In the genomic region with DNA sequence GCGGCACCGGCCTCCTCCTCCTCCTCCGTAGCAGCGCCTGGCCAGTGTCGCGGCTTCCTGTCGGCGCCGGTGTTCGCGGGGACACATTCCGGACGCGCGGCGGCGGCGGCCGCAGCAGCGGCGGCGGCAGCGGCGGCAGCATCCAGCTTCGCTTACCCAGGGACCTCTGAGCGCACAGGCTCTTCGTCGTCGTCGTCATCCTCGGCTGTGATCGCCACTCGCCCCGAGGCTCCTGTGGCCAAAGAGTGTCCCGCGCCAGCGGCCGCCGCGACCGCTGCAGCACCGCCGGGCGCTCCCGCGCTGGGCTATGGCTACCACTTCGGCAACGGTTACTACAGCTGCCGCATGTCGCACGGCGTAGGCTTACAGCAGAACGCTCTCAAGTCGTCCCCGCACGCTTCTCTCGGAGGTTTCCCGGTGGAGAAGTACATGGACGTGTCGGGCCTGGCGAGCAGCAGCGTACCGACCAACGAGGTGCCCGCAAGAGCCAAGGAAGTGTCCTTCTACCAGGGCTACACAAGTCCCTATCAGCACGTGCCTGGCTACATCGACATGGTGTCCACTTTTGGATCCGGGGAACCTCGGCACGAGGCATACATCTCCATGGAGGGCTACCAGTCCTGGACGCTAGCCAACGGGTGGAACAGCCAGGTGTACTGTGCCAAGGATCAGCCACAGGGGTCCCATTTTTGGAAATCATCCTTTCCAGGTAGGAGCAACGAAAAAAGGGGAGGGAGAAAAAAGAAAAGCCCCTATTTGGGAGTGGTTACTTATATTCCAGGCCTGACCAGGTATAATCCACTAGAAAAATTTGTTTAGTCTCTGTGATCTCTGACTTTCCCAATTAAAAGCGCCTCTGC, we compare ENCODE assay signal across 9 mouse cellular contexts. TPM values are rescaled to one million over a fixed set of nuclear protein-coding genes. Genes with fewer than 3 reads are reported as not detected.
DNase-seq lines count a peak whose midpoint lies in the region; ATAC-seq lines count a peak whose summit lies in the region.
"Had no signal": no experiment of that assay in that cellular context is flagged by ENCODE, and none has a peak within 500 bp of the region (broad histone marks: within the 10 kb centered on the region; RNA-seq: fewer than 3 reads in every experiment).

No protein-coding gene starts in this region.

- H3K4me3 ChIP-seq in forebrain, embryonic 16.5 days (replicated peaks; ENCODE audit: low read length) = peak overlapping the region; percentile 19
- peak overlapping the region; percentile 79 for H3K4me3 ChIP-seq in limb, embryonic 13.5 days
- peak overlapping the region; percentile 42 for H3K4me3 ChIP-seq in stomach, embryonic 16.5 days (replicated peaks; ENCODE audit: low read length)

- H3K36me3 ChIP-seq in forebrain, embryonic 16.5 days (ENCODE audit: control insufficient read depth, insufficient read depth) = no peaks in the 10 kb centered on the region
- H3K36me3 ChIP-seq in limb, embryonic 13.5 days = peaks cover 7% of the 10 kb centered on the region; the same call in 1 of the 2 replicates
- no peaks in the 10 kb centered on the region for H3K36me3 ChIP-seq in stomach, embryonic 16.5 days (ENCODE audit: control insufficient read depth, insufficient read depth, low read length)

- no peak overlapping the region for H3K9ac ChIP-seq in forebrain, embryonic 16.5 days (replicated peaks; ENCODE audit: low read depth, low read length)
- H3K9ac ChIP-seq in limb, embryonic 13.5 days = peak overlapping the region; percentile 97
- no peak overlapping the region; the same call in 1 of the 2 replicates for H3K9ac ChIP-seq in stomach, embryonic 16.5 days (ENCODE audit: low read length)

- peaks cover 17% of the 10 kb centered on the region for H3K4me1 ChIP-seq in forebrain, embryonic 16.5 days (replicated peaks; ENCODE audit: control insufficient read depth, insufficient read depth, low read length)
- H3K4me1 ChIP-seq in limb, embryonic 13.5 days = peaks cover 15% of the 10 kb centered on the region
- peaks cover 14% of the 10 kb centered on the region; the same call in 1 of the 2 replicates for H3K4me1 ChIP-seq in stomach, embryonic 16.5 days (ENCODE audit: control insufficient read depth, insufficient read depth, low read length)

- WGBS in forebrain, embryonic 16.5 days = under 1% methylated on average over 59 of the region's 74 CpGs
- under 1% methylated on average over 65 of the region's 74 CpGs for WGBS in limb, embryonic 13.5 days
- under 1% methylated on average over 69 of the region's 74 CpGs for WGBS in stomach, embryonic 16.5 days

- peak; percentile 19 for DNase-seq in right cerebral cortex, postnatal 25 days
- DNase-seq in right cerebral cortex, adult 18-20 months = no peak
- DNase-seq in left cerebral cortex, adult 9 months (ENCODE audit: low spot score in 2 of 2) = no peak
- no peak for DNase-seq in gastrocnemius, postnatal 10 days
- DNase-seq in thymus, adult 18-20 months = no peak

- H3K27ac ChIP-seq in forebrain, embryonic 16.5 days (ENCODE audit: low read length) = no peak overlapping the region
- peak overlapping the region; percentile 96 for H3K27ac ChIP-seq in limb, embryonic 13.5 days
- no peak overlapping the region for H3K27ac ChIP-seq in stomach, embryonic 16.5 days (ENCODE audit: low read length)

- H3K4me2 ChIP-seq in forebrain, embryonic 16.5 days (ENCODE audit: low read length) = peak overlapping the region; percentile 45
- peak overlapping the region; percentile 68 for H3K4me2 ChIP-seq in limb, embryonic 13.5 days (replicated peaks)
- H3K4me2 ChIP-seq in stomach, embryonic 16.5 days (ENCODE audit: low read depth, low read length) = peak overlapping the region; percentile 46

- H3K9me3 ChIP-seq in forebrain, embryonic 16.5 days (ENCODE audit: control insufficient read depth, low read length) = no peaks in the 10 kb centered on the region
- no peaks in the 10 kb centered on the region for H3K9me3 ChIP-seq in limb, embryonic 13.5 days
- no peaks in the 10 kb centered on the region for H3K9me3 ChIP-seq in stomach, embryonic 16.5 days (replicated peaks; ENCODE audit: control insufficient read depth, low read length)

- ATAC-seq in forebrain, embryonic 16.5 days = peak; percentile 51; the same call in 1 of the 2 replicates
- ATAC-seq in limb, embryonic 13.5 days (ENCODE audit: low FRiP score, low read depth) = no peak
- 0 out of 2 replicates have a peak, but pooled peaks have one; percentile 39 for ATAC-seq in stomach, embryonic 16.5 days (ENCODE audit: insufficient read depth, low FRiP score)

- H3K27me3 ChIP-seq in forebrain, embryonic 16.5 days (replicated peaks; ENCODE audit: control insufficient read depth, insufficient read depth, low read length) = peaks cover 91% of the 10 kb centered on the region
- H3K27me3 ChIP-seq in limb, embryonic 13.5 days = peaks cover 48% of the 10 kb centered on the region
- H3K27me3 ChIP-seq in stomach, embryonic 16.5 days (ENCODE audit: control insufficient read depth, insufficient read depth, low read length) = peaks cover 93% of the 10 kb centered on the region

RNA-seq across cellular contexts. Expression of gene Hoxd13, which starts 0.5 kb away (rescaled TPM):
- polyA plus RNA-seq in forebrain, embryonic 16.5 days (2015; fragmentation: Nextera tagmentation; extraction: Ambion mirVana) = 0.10 TPM in 1 of 2 replicates, not detected in the other
- 48.5 and 55.5 TPM in 2 replicates for polyA plus RNA-seq in limb, embryonic 13.5 days (2015; fragmentation: Nextera tagmentation; extraction: Ambion mirVana)
- polyA plus RNA-seq in stomach, embryonic 16.5 days (2015; fragmentation: Nextera tagmentation; extraction: Ambion mirVana) = 0.20 TPM in 1 of 2 replicates, not detected in the other
- total RNA-seq in gastrocnemius, postnatal 10 days (2021) = not detected
- total RNA-seq: layer of hippocampus, adult 18-20 months had no signal

RNA-seq across cellular contexts. Expression of gene Hoxd12, which starts 6.2 kb away (rescaled TPM):
- polyA plus RNA-seq in forebrain, embryonic 16.5 days (2015; fragmentation: Nextera tagmentation; extraction: Ambion mirVana) = not detected in 2 replicates
- polyA plus RNA-seq in limb, embryonic 13.5 days (2015; fragmentation: Nextera tagmentation; extraction: Ambion mirVana) = 59.3 and 67.1 TPM in 2 replicates
- 0.05 and 0.11 TPM in 2 replicates for polyA plus RNA-seq in stomach, embryonic 16.5 days (2015; fragmentation: Nextera tagmentation; extraction: Ambion mirVana)
- not detected for total RNA-seq in gastrocnemius, postnatal 10 days (2021)
- total RNA-seq: layer of hippocampus, adult 18-20 months had no signal

RNA-seq across cellular contexts. Expression of gene Evx2, which starts 9.2 kb away (rescaled TPM):
- polyA plus RNA-seq in forebrain, embryonic 16.5 days (2015; fragmentation: Nextera tagmentation; extraction: Ambion mirVana) = 0.07 TPM in 1 of 2 replicates, not detected in the other
- 2.3 and 3.2 TPM in 2 replicates for polyA plus RNA-seq in limb, embryonic 13.5 days (2015; fragmentation: Nextera tagmentation; extraction: Ambion mirVana)
- not detected in 2 replicates for polyA plus RNA-seq in stomach, embryonic 16.5 days (2015; fragmentation: Nextera tagmentation; extraction: Ambion mirVana)
- total RNA-seq in gastrocnemius, postnatal 10 days (2021) = under 1 TPM in 1 of 2 experiments, not detected in 1; 0.07 TPM
- total RNA-seq: layer of hippocampus, adult 18-20 months had no signal

RNA-seq across cellular contexts. Expression of gene Hoxd11, which starts 10.8 kb away (rescaled TPM):
- polyA plus RNA-seq in forebrain, embryonic 16.5 days (2015; fragmentation: Nextera tagmentation; extraction: Ambion mirVana) = not detected in 2 replicates
- polyA plus RNA-seq in limb, embryonic 13.5 days (2015; fragmentation: Nextera tagmentation; extraction: Ambion mirVana) = 19.1 TPM in 2 replicates
- 0.17 TPM in 1 of 2 replicates, not detected in the other for polyA plus RNA-seq in stomach, embryonic 16.5 days (2015; fragmentation: Nextera tagmentation; extraction: Ambion mirVana)
- total RNA-seq in gastrocnemius, postnatal 10 days (2021) = under 1 TPM; 0.23 to 0.56 TPM
- total RNA-seq: layer of hippocampus, adult 18-20 months had no signal

RNA-seq across cellular contexts. Expression of gene Hoxd10, which starts 23.1 kb away (rescaled TPM):
- polyA plus RNA-seq in forebrain, embryonic 16.5 days (2015; fragmentation: Nextera tagmentation; extraction: Ambion mirVana) = not detected in 2 replicates
- polyA plus RNA-seq in limb, embryonic 13.5 days (2015; fragmentation: Nextera tagmentation; extraction: Ambion mirVana) = 26.0 and 26.2 TPM in 2 replicates
- 0.21 TPM in 1 of 2 replicates, not detected in the other for polyA plus RNA-seq in stomach, embryonic 16.5 days (2015; fragmentation: Nextera tagmentation; extraction: Ambion mirVana)
- total RNA-seq in gastrocnemius, postnatal 10 days (2021) = 1 to 10 TPM; 3.9 to 4.5 TPM
- total RNA-seq: layer of hippocampus, adult 18-20 months had no signal

Comparison
In these comparisons a context has a peak if more than half of its experiments do, and no peak if none do; other contexts are left out.
1. H3K4me3 ChIP-seq: peak in every context shown above with its lines; median percentile 79 in limb, embryonic 13.5 days; 42 in stomach, embryonic 16.5 days; 19 in forebrain, embryonic 16.5 days.
2. RNA of gene Hoxd13, which starts 0.5 kb away (polyA plus RNA-seq): 48.5 to 55.5 TPM in limb, embryonic 13.5 days; 0.10 TPM in forebrain, embryonic 16.5 days and 0.20 TPM in stomach, embryonic 16.5 days; every median in the first group is over 10 times any median in the second.
3. RNA of gene Hoxd12, which starts 6.2 kb away (polyA plus RNA-seq): 59.3 to 67.1 TPM in limb, embryonic 13.5 days; 0.05 to 0.11 TPM in stomach, embryonic 16.5 days and not detected in forebrain, embryonic 16.5 days; every median in the first group is over 10 times any median in the second.
4. Peak in every context shown above with its lines, with median percentiles within 50 percentile points of each other: H3K4me2 ChIP-seq.